Mouse (Mus musculus): ENCODE results near the gene Plekha1.

Gene Plekha1

DNA sequence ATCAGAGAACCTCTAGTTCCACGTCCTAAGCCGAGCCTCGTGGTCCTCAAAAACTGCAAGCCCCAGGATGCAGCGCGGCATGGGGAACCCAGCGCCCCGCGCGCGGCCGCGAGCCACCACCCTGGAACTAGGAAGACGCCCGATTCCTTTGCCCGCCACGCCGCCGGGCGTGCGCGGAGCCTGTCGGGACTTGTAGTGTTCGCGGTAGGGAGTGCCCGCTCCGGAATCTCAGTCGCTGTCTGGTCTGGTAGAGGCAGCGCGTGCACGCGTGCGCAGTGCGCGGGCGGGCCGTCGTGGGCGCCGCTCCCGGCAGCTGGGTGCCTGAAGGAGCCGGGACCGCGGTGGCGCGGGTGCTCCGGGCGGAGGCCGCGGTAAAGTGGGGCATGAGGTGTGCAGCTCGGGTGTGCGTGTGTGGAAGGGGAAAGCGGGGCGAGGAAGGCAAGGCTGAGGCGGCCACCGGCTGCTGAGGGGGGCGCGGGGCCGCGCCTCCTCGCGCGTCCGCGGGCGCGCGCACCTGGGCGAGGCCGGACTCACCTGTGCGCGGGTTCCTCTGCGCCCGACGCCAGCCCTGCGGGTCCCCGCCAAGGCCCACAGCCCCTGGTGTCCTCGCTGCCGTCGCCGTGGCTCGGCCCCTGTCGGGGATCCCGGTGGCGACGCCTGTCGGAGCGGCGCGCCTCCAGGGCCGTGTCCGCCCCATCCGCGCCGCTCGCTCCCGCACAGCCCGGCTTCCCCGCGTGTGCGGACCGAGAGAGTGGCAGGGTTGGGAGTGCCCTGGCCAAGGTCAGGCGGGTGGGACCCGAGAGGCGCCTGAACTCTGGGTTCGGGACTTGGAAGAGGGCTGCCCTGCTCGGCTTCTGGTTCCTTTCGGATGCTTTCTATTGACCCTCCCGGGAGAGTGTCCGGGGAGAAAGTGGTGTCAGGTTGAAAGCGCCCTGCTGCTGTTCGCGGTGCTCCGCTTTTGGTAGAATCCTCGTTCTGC, at the start of gene Plekha1:
Gene Plekha1 (plus strand): TSS at position 144 of the 979 bp plus-strand sequence.
- peak; percentile 91 for DNase-seq (ENCODE audit: low spot score)

DNA sequence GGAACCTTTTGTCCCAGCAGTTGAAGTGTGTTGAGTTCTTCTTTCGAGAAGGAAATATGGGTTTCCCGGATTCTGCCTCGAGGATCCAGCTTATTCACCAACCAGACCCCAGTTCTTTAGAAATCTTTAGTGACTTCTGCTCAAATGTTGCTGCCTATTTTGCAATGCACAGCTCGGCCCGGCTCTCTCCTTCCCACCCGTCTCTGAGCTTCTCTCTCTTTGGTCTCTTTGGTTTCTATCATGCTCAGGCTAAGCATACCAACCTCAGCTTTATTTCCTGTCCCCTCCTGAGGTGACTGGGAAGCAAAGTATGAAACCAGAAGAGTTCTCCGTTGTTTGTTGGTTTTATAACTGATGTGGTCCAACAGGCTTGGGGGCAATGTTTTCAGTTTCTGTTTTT, 49.3 kb upstream of the Plekha1 start:
- DNase-seq (ENCODE audit: low spot score): no peak

DNA sequence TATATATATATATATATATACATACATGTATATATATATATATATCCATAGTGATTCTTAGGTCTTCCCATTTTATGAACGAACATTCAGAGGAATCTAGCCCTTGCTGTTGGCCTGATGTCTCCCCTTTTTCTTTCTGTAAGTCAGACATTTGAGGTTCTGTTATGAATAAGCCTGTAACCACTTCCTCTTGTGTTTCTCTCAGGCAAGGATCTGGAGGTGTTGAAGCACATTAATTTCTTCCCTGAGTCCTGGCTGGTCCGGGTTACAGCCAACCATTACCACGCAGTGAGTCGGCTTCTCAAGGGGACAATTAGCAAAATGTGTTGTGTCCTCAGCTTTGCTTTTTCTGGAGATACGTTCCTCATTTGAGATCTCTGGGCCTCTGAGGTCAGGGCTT, 46.7 kb upstream of the Plekha1 start:
- no peak for DNase-seq (ENCODE audit: low spot score)

DNA sequence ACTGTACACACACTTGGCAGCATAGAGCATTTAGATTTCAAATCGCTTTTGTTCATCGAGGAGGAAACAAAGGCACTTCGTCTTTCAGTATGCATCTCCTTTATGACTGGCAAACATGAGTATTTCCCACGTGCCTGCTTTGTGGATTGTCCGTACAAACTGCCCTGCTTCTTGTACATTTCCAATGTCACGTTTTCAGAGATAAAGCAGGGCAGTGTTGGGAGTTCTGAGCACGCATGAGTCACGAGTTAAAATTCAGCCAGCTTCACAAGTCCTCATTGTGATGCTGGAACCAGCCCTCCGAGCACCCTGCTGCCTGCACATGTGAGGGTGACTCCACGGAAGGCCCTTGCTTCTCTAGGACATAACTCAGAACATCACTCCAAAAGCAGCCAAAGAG, 45.9 kb upstream of the Plekha1 start:
- DNase-seq (ENCODE audit: low spot score): no peak

DNA sequence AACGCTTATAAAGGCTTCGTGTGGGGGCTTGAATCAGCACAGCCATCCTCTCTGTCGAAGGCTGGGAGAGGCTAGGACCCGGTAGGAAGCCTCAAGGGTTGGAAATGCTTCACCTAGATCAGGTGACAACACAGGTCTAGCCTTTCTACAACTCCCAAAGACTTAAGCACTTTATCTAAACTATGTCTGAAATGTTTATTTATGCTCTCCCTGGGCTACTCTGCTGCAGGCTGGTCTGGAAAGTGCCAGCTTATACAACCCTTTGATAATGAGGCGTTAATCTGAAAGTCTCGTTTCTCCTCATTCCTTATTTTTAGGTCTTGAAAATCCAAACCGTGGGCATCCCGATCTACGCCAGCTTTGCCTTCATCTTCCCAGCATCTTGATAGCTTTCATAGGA, 41.6 kb upstream of the Plekha1 start:
- no peak for DNase-seq (ENCODE audit: low spot score)

DNA sequence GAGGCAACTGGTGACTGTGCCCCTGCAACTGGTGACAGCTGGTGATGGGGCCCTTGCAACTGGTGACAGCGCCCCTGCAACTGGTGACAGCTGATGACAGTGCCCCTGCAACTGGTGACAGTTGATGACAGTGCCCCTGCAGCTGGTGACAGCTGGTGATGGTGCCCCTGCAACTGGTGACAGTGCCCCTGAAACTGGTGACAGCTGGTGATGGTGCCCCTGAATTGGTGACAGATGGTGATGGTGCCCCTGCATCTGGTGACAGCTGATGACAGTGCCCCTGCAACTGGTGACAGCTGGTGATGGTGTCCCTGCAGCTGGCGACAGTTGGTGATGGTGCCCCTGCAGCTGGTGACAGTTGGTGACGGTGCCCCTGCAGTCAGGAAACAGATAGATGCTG, 39.2 kb upstream of the Plekha1 start:
- no peak for DNase-seq (ENCODE audit: low spot score)

DNA sequence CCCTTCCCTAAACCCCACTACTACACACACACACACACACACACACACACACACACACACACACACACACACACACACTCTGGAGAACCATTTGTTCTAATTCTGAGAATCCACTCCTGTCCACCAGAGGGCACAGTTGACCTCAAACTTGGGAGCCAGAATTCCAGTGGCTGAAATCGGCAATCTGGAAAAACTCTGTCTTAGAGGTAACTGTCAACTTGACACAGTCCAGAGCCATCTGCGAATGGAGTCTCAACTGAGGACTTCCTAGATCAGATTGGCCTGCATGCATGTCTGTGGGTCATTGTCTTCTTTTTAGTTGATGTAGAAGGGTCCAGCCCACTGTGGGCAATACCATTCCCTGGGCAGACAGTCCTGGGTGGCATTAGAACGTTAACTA, 38.1 kb upstream of the Plekha1 start:
- peak; percentile 50 for DNase-seq (ENCODE audit: low spot score)

DNA sequence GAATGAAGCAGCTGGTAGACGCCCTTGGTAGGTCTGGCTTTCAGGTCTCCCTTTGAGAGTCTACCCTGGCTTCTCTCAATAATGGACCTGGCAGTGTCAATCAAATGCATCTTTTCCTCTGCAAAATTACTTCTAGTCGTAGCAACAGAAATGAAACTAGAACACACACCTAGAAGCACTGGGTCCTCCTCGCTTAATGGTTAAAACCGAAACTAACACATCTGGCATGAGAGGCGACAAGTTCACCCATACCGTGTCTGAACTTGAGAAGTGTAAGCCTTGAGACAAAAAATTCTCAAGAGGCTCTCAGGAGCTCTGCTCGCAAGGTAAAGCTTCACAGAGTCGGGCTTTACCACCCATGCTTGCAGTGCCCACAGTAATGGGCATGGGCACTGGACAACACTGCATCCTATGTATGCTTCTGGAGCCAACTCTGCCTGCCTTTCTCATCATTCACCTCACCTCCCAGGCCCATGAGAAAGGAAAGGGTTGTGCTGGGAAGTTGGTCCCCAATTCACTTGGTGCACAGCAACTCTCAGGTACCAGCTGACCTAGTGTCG, 37.6 kb upstream of the Plekha1 start:
- DNase-seq (ENCODE audit: low spot score): no peak

GRCm38 (mm10) chr7:130828475-130828874, 37.1 kb upstream of the Plekha1 start:
- DNase-seq (ENCODE audit: low spot score): no peak

GRCm38 (mm10) chr7:130831586-130831985, 34.0 kb upstream of the Plekha1 start:
- DNase-seq (ENCODE audit: low spot score): no peak

DNA sequence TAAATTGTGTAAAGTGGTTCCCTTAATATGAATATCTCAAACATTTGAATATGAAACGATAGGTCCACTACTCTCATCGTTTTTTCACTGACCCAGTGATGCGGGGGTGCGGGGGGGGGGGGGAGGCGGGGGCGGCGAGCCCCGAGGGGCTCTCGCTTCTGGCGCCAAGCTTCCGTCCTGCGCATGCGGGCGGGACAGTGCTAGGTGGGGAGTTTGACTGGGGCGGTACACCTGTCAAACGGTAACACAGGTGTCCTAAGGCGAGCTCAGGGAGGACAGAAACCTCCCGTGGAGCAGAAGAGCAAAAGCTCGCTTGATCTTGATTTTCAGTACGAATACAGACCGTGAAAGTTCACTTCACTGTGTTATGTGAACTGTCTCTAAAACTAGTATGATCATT, 31.3 kb upstream of the Plekha1 start:
- peak; percentile 53 for DNase-seq (ENCODE audit: low spot score)

DNA sequence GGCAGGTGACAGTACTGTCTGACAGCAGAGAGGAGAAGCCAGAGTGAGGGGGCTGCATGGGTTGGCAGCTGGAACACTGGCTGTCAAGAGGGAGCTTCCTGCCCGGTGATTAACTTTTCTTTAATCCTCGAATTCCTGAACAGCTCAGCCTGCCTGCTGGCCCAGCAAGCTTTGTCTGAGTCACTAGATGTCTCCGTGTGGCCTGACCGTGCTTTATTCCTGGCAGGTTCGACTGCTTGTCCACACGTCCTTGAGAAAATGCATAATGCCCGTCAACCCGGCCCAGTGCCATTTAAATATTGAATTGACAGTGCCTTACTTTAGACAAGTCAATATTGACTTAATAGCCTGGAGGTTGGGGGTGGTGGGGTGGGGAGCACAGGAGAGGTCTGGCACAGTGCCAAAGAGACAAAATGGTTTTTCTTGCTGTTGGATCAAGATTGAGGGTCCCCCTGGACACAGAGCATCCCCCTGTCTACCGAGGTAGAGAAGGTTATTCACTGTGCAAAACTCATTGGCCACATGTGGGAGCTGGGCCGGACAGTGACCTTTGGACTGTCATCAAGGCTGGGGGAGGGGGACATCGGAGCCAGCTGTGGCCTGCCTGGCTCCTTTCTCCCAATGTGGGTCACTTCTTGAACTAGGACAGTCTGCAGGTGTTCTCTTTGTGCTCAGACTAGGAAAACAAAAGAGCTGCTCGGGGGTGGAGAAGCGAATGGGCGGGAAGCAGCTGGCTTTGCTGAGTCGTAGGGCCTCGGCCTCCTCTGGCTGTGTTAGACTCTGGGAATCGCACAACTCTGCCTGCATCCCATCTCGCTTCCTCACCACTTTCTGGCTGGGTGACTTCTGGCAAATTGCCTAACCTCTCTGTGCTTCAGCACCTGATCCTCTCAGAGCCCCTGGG, 30.3 kb upstream of the Plekha1 start:
- DNase-seq (ENCODE audit: low spot score): no peak

- no peak for DNase-seq (ENCODE audit: low spot score)
These were observed 29.5 kb upstream of the Plekha1 start for GRCm38 (mm10) chr7:130836066-130836465.

DNA sequence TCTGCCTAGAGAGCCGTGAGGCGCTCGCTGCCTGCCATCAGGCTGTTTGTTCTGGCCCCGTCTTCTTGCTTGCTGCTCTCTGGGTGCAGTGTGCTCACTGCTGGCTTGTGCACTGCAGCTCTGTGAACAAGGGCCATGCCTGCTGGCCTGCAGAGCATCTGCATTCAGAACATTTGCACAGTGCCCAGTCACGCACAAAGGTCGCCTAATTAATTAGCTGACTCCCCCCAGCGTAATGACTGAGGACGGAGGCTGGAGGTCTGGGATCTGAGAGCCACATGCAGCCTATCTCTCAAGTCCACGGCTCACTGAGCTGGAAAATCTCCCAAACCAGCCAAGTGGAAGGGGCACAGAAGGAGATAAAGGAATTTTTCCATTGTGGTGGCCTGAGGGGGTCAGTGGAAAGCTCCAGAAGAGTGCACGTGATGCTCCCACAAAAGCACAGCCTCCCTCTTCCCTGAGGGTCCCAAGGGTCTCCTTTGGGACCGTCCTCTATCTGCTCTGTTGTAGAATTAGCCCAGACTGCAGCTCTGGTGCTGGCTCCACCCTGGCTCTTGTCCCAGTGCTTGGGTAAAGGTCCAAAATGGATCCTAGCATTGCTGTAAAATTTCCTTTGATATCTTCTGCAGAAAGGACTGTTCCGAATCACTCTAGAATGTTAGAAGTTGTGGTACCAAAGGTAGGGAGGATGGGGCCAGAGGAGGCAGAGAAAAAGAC, 27.5 kb upstream of the Plekha1 start:
- DNase-seq (ENCODE audit: low spot score): no peak

- DNase-seq (ENCODE audit: low spot score): no peak
These were observed 26.9 kb upstream of the Plekha1 start for GRCm38 (mm10) chr7:130838658-130839025.

GRCm38 (mm10) chr7:130839380-130840100, 26.0 kb upstream of the Plekha1 start:
- no peak for DNase-seq (ENCODE audit: low spot score)

GRCm38 (mm10) chr7:130847164-130847718, 18.3 kb upstream of the Plekha1 start:
- no peak for DNase-seq (ENCODE audit: low spot score)

GRCm38 (mm10) chr7:130854684-130855292, 10.8 kb upstream of the Plekha1 start:
- no peak for DNase-seq (ENCODE audit: low spot score)

- no peak for DNase-seq (ENCODE audit: low spot score)
These were observed 9.9 kb upstream of the Plekha1 start for GRCm38 (mm10) chr7:130855681-130856080.

DNA sequence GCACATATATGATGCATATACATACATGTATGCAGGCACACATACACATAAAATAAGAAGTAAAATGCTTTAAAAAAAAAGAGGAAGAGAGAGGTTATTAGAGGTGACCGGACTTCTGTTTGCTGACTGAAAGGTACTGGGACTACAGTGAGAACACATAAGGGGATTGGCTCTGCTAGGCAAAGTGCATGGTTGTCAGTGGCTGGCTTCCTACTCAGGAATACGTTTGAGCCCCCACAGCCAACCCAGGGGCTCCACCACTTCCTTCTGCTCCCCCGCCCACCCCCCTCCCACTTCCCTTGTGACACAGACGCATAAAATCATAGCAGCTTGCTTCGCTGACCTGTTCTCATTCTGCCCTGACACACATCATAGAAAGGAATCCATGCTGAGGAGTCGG, 7.6 kb upstream of the Plekha1 start:
- DNase-seq (ENCODE audit: low spot score): no peak
